Mouse (Mus musculus) liver, embryonic 14.5 days (tissue): ENCODE measurements around the gene Tprg. TPM values are rescaled to one million over a fixed set of nuclear protein-coding genes. Genes with fewer than 3 reads are reported as not detected.

Experiments
- ATAC-seq: fragments of 200-750 bp; cut with Nextera tagmentation; 2 replicates; pipeline ENCODE4 v1.8.0; 2017; ENCODE audit warnings: moderate number of reproducible peaks, mild to moderate bottlenecking, moderate library complexity; ENCODE audit not compliant: insufficient read depth
- DNase-seq, 3 experiments: peaks; one replicate each; pipeline ENCODE4 v3.0.0-alpha.2; 2012 to 2013; ENCODE audit warnings: low read depth in 3 of 3, low spot score in 3 of 3
- H3K27ac ChIP-seq: fragments of 300-500 bp; sonication (generic); 2 replicates; pipeline ENCODE4 v1.5.1; 2014; ENCODE audit warnings: moderate library complexity, mild to moderate bottlenecking, control low read depth, inconsistent platforms
- H3K27me3 ChIP-seq: fragments of 300-500 bp; sonication (generic); 2 replicates; pipeline ENCODE4 v1.6.1; 2014; ENCODE audit warnings: mild to moderate bottlenecking, low read length, moderate library complexity; ENCODE audit not compliant: control insufficient read depth, insufficient read depth
- H3K36me3 ChIP-seq: fragments of 300-500 bp; sonication (generic); replicated peaks from 2 replicates; pipeline ENCODE4 v1.6.1; 2014; ENCODE audit warnings: low read depth; ENCODE audit not compliant: control insufficient read depth, insufficient read depth
- H3K4me1 ChIP-seq, 2 experiments: fragments of 200-500 bp in 1 of 2; fragments of 300-500 bp in 1 of 2; sonication (generic) in 1 of 2; replicated peaks; 2 replicates each; pipeline ENCODE4 v1.6.1; 2012 to 2014; ENCODE audit warnings: antibody characterized with exemption in 1 of 2, inconsistent platforms in 1 of 2, low read length in 1 of 2; ENCODE audit not compliant: control insufficient read depth in 2 of 2, insufficient read depth in 2 of 2
- H3K4me2 ChIP-seq: fragments of 300-500 bp; sonication (generic); 2 replicates; pipeline ENCODE4 v1.6.1; 2014; ENCODE audit warnings: low read depth, mild to moderate bottlenecking, control low read depth, moderate library complexity
- H3K4me3 ChIP-seq, 2 experiments: fragments of 200-500 bp in 1 of 2; fragments of 300-500 bp in 1 of 2; sonication (generic) in 1 of 2; 2 replicates each; pipeline ENCODE4 v1.5.1; 2012 to 2014; ENCODE audit warnings: low read depth in 2 of 2, low read length in 2 of 2, mild to moderate bottlenecking in 2 of 2, control low read depth in 1 of 2, inconsistent platforms in 1 of 2, moderate library complexity in 1 of 2; ENCODE audit not compliant: insufficient read depth in 1 of 2
- H3K9ac ChIP-seq: fragments of 300-500 bp; sonication (generic); replicated peaks from 2 replicates; pipeline ENCODE4 v1.6.1; 2014; ENCODE audit warnings: mild to moderate bottlenecking, control low read depth, moderate library complexity
- H3K9me3 ChIP-seq: fragments of 300-500 bp; sonication (generic); 2 replicates; pipeline ENCODE4 v1.6.1; 2016; ENCODE audit warnings: low read length, mixed read lengths; ENCODE audit not compliant: control insufficient read depth
- CTCF ChIP-seq: IDR thresholded peaks from 2 replicates; pipeline ENCODE4 v1.5.1; 2016; ENCODE audit warnings: antibody characterized with exemption, low read depth, control low read depth
- EP300 ChIP-seq: IDR thresholded peaks from 2 replicates; pipeline ENCODE4 v1.6.1; 2016; ENCODE audit warnings: antibody characterized with exemption, low read depth
- WGBS: fragments of 180-500 bp; shearing (Covaris S2); extraction: QIAGEN DNeasy Blood & Tissue Kit; methylation state at CpG from one replicate; pipeline ENCODE4 v1.1.7; 2014; ENCODE audit not compliant: insufficient replicate concordance; 5-methylcytosine and 5-hydroxymethylcytosine counted together
- polyA plus RNA-seq, 2 experiments: library from polyadenylated mRNA; depleted of rRNA in 1 of 2; stranded (reverse) in 1 of 2; unstranded in 1 of 2; fragments of >200 nt; fragmentation: Nextera tagmentation in 1 of 2; extraction: Ambion mirVana in 1 of 2; gene quantifications; 2 replicates each; pipeline versions ENCODE4 v1.2.1 to v1.2.3; 2012 to 2014

Gene Tprg
- polyA plus RNA-seq, 2 experiments: not detected

- no peaks in the 10 kb centered on the region for H3K4me1 ChIP-seq
- no peak for TF ChIP-seq CTCF
- TF ChIP-seq EP300: no peak
- no peak overlapping the region for H3K4me3 ChIP-seq
- H3K27ac ChIP-seq: no peak overlapping the region
- 62% methylated on average over 6 of the region's 6 CpGs for WGBS
- no peaks in the 10 kb centered on the region for H3K27me3 ChIP-seq
- no peak overlapping the region for H3K4me2 ChIP-seq
- no peaks in the 10 kb centered on the region for H3K9me3 ChIP-seq
- ATAC-seq: no peak
- no peaks in the 10 kb centered on the region for H3K36me3 ChIP-seq
- H3K9ac ChIP-seq: no peak overlapping the region
- no peak for DNase-seq
These were observed 32.0 kb upstream of the Tprg start for GRCm38 (mm10) chr16:25254646-25255045.

GRCm38 (mm10) chr16:25255186-25255585, 31.4 kb upstream of the Tprg start:
- DNase-seq (no peak), ATAC-seq (no peak)
- Histone ChIP-seq H3K9ac (no peak overlapping the region), H3K4me1 (no peaks in the 10 kb centered on the region), H3K27me3 (no peaks in the 10 kb centered on the region), H3K36me3 (no peaks in the 10 kb centered on the region), H3K27ac (no peak overlapping the region), H3K4me2 (no peak overlapping the region), H3K9me3 (no peaks in the 10 kb centered on the region), H3K4me3 (no peak overlapping the region)
- TF ChIP-seq CTCF: no peak
- TF ChIP-seq EP300: no peak
- WGBS: 57% methylated on average over 11 of the region's 11 CpGs

DNA sequence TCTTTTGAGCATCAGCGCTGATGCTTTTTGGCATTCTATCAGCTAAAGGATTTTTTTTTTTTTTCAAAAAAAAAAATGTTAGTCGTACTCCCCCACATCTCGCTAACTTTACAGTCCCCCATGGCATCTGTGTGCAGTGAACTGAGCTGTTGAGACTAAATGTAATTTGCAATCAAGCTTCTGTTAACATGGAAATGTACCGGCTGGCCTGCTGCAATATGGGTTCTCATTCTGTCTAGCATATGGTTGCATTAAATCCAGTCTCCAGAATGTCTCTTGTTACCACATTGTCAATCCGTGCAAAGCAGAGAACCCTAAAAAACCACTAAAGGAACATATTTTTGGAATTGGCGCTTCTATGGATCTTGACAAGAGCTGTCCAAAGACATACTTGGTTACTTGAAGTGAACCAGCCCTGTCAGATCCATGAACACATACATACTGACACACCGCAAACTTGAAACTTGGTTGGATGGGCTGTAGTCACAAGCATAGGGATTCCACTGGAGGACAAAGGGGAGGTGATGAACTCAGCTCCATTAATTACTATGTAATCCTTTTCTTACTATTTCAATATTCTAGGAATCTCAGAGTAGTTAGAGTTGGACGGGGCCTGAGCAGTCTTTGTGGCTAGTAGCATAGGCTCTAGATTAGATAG, 30.9 kb upstream of the Tprg start:
- Histone ChIP-seq H3K36me3 (no peaks in the 10 kb centered on the region), H3K27ac (no peak overlapping the region), H3K9me3 (no peaks in the 10 kb centered on the region), H3K4me1 (no peaks in the 10 kb centered on the region), H3K4me2 (no peak overlapping the region), H3K27me3 (no peaks in the 10 kb centered on the region), H3K9ac (no peak overlapping the region), H3K4me3 (no peak overlapping the region)
- ATAC-seq: no peak
- DNase-seq: no peak
- WGBS: 69% methylated on average over 8 of the region's 8 CpGs
- TF ChIP-seq EP300 (no peak), CTCF (no peak)

DNA sequence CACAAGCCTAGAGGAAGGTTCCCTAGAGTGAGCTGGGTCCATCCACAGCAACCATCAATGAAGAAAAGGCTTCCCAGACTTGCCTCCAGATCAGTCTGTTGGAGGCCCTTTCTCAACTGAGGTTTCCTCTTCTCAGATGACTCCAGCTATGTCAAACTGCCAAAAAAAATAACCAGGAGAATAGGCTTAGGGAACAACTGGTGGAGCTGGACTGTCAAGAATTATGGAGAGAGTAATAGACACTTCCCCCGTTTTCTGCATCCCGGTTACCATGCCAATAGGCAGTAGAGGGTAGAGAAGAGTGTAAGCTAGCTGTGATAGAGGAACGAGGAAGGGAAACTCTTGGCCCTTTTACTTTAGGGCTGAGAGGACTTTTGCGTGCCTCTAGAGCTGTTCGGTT, 24.3 kb upstream of the Tprg start:
- H3K27ac ChIP-seq: no peak overlapping the region
- no peaks in the 10 kb centered on the region for H3K9me3 ChIP-seq
- no peak for ATAC-seq
- DNase-seq: no peak
- H3K36me3 ChIP-seq: no peaks in the 10 kb centered on the region
- H3K4me1 ChIP-seq: no peaks in the 10 kb centered on the region
- H3K9ac ChIP-seq: no peak overlapping the region
- no peak overlapping the region for H3K4me3 ChIP-seq
- no peak overlapping the region for H3K4me2 ChIP-seq
- no peaks in the 10 kb centered on the region for H3K27me3 ChIP-seq
- WGBS: 65% methylated on average over 5 of the region's 5 CpGs
- no peak for TF ChIP-seq EP300
- TF ChIP-seq CTCF: no peak

DNA sequence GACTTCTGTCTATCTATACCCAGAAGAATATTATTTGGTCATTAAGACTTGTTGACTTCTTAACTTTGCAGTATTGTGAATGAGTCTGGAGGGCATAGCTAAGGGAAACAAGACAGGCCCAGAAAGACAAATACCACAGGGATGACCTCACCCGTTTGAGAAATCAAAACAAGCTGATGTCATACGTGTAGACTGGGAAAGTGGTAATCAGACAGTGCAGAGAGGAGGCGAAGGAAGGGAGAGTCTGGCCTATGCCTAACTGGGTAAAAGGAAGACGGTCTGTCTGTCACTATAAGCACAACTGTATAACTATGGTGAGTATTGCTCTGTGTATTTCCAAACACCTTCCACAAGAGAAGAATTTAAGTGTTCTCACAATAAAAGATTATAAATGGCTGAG, 23.7 kb upstream of the Tprg start:
- Histone ChIP-seq H3K27ac (no peak overlapping the region), H3K4me2 (no peak overlapping the region), H3K27me3 (no peaks in the 10 kb centered on the region), H3K36me3 (no peaks in the 10 kb centered on the region), H3K4me3 (no peak overlapping the region), H3K9me3 (no peaks in the 10 kb centered on the region), H3K4me1 (no peaks in the 10 kb centered on the region), H3K9ac (no peak overlapping the region)
- no peak for DNase-seq
- no peak for TF ChIP-seq CTCF
- TF ChIP-seq EP300: no peak
- 45% methylated on average over 4 of the region's 4 CpGs for WGBS
- no peak for ATAC-seq
